Mouse (Mus musculus) heart, postnatal 0 days (tissue): ENCODE results near the gene Hoxb2. TPM values are rescaled to one million over a fixed set of nuclear protein-coding genes. Genes with fewer than 3 reads are reported as not detected.

Experiments used
- ATAC-seq: fragments of 200-750 bp; cut with Nextera tagmentation; 2 replicates; pipeline ENCODE4 v1.8.0; 2017; ENCODE audit warnings: low read depth, moderate number of reproducible peaks, moderate library complexity; ENCODE audit not compliant: insufficient read depth
- DNase-seq: peaks from one replicate; pipeline ENCODE4 v3.0.0-alpha.2; 2016; ENCODE audit warnings: low spot score
- H3K27ac ChIP-seq: fragments of 300-500 bp; sonication (generic); 2 replicates; pipeline ENCODE4 v1.5.1; 2014; ENCODE audit warnings: low read depth, mild to moderate bottlenecking
- H3K27me3 ChIP-seq: fragments of 300-500 bp; sonication (generic); 2 replicates; pipeline ENCODE4 v1.6.1; 2014; ENCODE audit warnings: low read length, mixed read lengths; ENCODE audit not compliant: control insufficient read depth, insufficient read depth
- H3K36me3 ChIP-seq: fragments of 300-500 bp; sonication (generic); replicated peaks from 2 replicates; pipeline ENCODE4 v1.6.1; 2014; ENCODE audit warnings: low read length, mixed read lengths; ENCODE audit not compliant: control insufficient read depth, insufficient read depth
- H3K4me1 ChIP-seq: fragments of 300-500 bp; sonication (generic); 2 replicates; pipeline ENCODE4 v1.6.1; 2014; ENCODE audit warnings: antibody characterized with exemption; ENCODE audit not compliant: control insufficient read depth, insufficient read depth
- H3K4me2 ChIP-seq: fragments of 300-500 bp; sonication (generic); 2 replicates; pipeline ENCODE4 v1.6.1; 2014; ENCODE audit warnings: low read depth, mild to moderate bottlenecking, low read length, moderate library complexity
- H3K4me3 ChIP-seq: fragments of 300-500 bp; sonication (generic); 2 replicates; pipeline ENCODE4 v1.5.1; 2014; ENCODE audit warnings: low read depth, low read length
- H3K9ac ChIP-seq: fragments of 300-500 bp; sonication (generic); replicated peaks from 2 replicates; pipeline ENCODE4 v1.6.1; 2014; ENCODE audit warnings: low read depth, low read length, mixed read lengths
- H3K9me3 ChIP-seq: fragments of 300-500 bp; sonication (generic); replicated peaks from 2 replicates; pipeline ENCODE4 v1.6.1; 2016; ENCODE audit warnings: low read length; ENCODE audit not compliant: control insufficient read depth
- CTCF ChIP-seq: IDR thresholded peaks from 2 replicates; pipeline ENCODE4 v1.5.1; 2016; ENCODE audit warnings: antibody characterized with exemption, control low read depth, low read depth
- EP300 ChIP-seq: IDR thresholded peaks from 2 replicates; pipeline ENCODE4 v1.6.1; 2016; ENCODE audit warnings: antibody characterized with exemption, low read depth
- WGBS: fragments of 180-500 bp; shearing (Covaris S2); extraction: QIAGEN DNeasy Blood & Tissue Kit; methylation state at CpG from one replicate; pipeline ENCODE4 v1.1.7; 2014; 5-methylcytosine and 5-hydroxymethylcytosine counted together
- polyA plus RNA-seq: library from polyadenylated mRNA; unstranded; fragments of >200 nt; fragmentation: Nextera tagmentation; extraction: Ambion mirVana; gene quantifications from 2 replicates; pipeline ENCODE4 v1.2.1, GENCODE M21; 2015
- total RNA-seq: library from RNA; depleted of rRNA; stranded (reverse); fragments of >200 nt; gene quantifications from 2 replicates; pipeline ENCODE4 v1.2.3, GENCODE M21; 2014; ENCODE audit warnings: low replicate concordance

Gene Hoxb2
- total and polyA plus RNA-seq, 2 experiments from 2014 or later: 0.97 to 3.2 TPM

DNA sequence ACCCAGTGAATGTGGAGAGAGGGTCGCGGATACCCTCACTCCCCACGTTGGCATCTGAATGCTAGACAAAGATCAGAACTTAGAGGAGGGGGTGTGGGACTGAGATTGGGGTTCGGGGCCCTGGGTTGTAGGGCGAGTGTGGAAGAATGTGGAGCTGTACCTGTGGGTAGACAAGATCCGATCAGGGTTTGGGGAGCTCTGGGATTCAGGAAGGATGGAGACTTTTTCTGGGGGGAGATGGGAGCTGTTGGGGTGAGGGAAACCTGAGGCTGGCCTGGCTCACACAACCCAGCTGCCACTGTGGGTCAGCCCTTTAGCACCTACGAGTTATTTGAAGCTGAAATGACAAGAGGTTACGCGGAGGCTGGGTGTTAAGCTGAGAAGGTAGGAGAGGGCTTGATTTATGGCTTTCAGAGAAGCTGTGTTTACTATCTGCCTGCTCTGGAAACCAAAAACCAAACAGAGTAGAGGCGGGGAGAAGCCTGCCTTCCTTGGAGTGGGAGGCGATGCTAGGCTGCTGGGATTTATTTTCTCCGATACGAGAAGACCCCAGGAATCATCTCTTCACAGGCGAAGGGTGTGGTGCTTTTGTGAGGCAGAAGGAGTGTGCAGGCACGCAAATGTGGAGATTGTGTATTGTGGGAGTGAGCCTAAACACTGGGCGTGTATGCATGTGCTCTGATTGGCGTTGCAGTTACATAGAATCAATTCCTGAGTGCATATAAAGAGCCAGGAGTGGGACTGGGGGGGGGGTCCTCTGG, 16.9 kb upstream of the Hoxb2 start:
- Histone ChIP-seq H3K4me1 (no peaks in the 10 kb centered on the region), H3K4me2 (peak overlapping the region; percentile 50), H3K36me3 (no peaks in the 10 kb centered on the region), H3K9ac (peak overlapping the region; percentile 45; the same call in 1 of the 2 replicates), H3K4me3 (peak overlapping the region; percentile 30), H3K9me3 (no peaks in the 10 kb centered on the region), H3K27me3 (peaks cover 98% of the 10 kb centered on the region), H3K27ac (no peak overlapping the region)
- no peak for TF ChIP-seq EP300
- 15% methylated on average over 17 of the region's 17 CpGs for WGBS
- DNase-seq (no peak), ATAC-seq (no peak)

DNA sequence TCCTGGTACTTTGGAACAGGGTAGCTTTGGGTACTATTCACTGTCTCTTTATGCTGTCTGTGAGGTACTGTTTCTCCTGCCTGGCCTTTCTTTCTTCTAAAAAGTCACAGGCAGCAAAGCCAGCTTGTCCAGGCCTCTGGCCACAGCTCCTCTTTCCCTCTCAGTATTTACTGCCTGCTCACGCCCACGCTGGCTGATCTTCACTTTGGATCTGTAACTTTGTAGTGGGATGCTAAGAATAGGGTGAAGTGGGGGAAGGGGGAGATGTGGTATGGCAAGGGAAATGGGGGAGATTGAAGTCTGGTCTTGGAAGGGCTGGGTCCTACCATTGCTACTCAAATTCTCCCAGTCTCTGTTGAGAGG, 16.3 kb upstream of the Hoxb2 start:
- no peak overlapping the region for H3K27ac ChIP-seq
- H3K4me1 ChIP-seq: no peaks in the 10 kb centered on the region
- H3K9ac ChIP-seq: no peak overlapping the region
- H3K36me3 ChIP-seq: no peaks in the 10 kb centered on the region
- no peak overlapping the region for H3K4me3 ChIP-seq
- TF ChIP-seq CTCF (no peak), EP300 (no peak)
- WGBS: 33% methylated on average over 2 of the region's 2 CpGs
- H3K4me2 ChIP-seq: no peak overlapping the region
- no peak for DNase-seq
- peaks cover 98% of the 10 kb centered on the region for H3K27me3 ChIP-seq
- no peaks in the 10 kb centered on the region for H3K9me3 ChIP-seq
- ATAC-seq: no peak

DNA sequence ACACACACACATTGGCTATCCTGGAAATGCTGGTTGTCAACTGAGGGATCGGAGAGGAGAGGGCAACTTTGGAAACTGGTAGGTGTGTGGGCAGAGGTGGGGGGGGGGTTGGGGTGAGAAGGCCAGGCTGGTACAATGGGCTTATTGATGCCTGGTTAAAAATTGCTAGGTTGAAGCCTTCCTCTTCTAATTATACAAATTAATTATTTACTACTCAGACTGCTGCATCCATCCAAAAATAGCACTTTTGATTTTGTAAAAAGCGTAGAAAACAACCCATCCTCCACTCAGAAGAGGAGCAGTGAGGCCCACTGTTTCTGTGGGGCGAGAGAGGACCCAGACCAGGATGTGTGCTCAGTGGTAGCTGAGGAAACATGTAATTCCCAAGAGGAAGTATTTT, 15.3 kb upstream of the Hoxb2 start:
- H3K9me3 ChIP-seq: no peaks in the 10 kb centered on the region
- 45% methylated on average over 3 of the region's 3 CpGs for WGBS
- H3K27ac ChIP-seq: no peak overlapping the region
- H3K4me1 ChIP-seq: no peaks in the 10 kb centered on the region
- H3K4me3 ChIP-seq: no peak overlapping the region
- DNase-seq: no peak
- TF ChIP-seq CTCF: no peak
- TF ChIP-seq EP300: no peak
- peaks cover 98% of the 10 kb centered on the region for H3K27me3 ChIP-seq
- no peak for ATAC-seq
- no peak overlapping the region for H3K9ac ChIP-seq
- H3K36me3 ChIP-seq: no peaks in the 10 kb centered on the region
- H3K4me2 ChIP-seq: no peak overlapping the region

DNA sequence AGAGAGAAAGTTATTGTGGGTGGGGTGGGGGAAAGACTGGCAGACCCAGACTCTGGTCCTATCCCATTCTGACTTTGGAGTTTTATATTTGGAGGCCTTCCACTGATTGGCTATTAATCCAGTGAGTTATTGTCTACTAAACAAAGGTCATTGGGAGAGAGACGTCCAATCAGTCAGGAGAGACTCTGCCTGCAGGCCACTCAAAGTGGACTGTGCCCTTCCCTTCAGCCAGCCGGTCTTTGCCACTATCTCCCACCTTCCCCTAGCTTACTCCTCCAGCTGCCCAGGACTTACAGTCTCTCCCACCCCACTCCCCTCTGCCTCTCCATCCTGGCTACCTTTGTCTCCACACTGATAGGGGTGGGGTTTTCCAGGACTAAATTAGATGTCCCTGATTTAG, 13.7 kb upstream of the Hoxb2 start:
- peaks cover 96% of the 10 kb centered on the region for H3K27me3 ChIP-seq
- no peak overlapping the region for H3K4me3 ChIP-seq
- no peak overlapping the region for H3K9ac ChIP-seq
- H3K4me1 ChIP-seq: no peaks in the 10 kb centered on the region
- 20% methylated on average over 2 of the region's 2 CpGs for WGBS
- no peaks in the 10 kb centered on the region for H3K36me3 ChIP-seq
- H3K9me3 ChIP-seq: no peaks in the 10 kb centered on the region
- DNase-seq: no peak
- ATAC-seq: no peak
- H3K27ac ChIP-seq: no peak overlapping the region
- no peak overlapping the region for H3K4me2 ChIP-seq
- TF ChIP-seq EP300 (no peak), CTCF (no peak)

DNA sequence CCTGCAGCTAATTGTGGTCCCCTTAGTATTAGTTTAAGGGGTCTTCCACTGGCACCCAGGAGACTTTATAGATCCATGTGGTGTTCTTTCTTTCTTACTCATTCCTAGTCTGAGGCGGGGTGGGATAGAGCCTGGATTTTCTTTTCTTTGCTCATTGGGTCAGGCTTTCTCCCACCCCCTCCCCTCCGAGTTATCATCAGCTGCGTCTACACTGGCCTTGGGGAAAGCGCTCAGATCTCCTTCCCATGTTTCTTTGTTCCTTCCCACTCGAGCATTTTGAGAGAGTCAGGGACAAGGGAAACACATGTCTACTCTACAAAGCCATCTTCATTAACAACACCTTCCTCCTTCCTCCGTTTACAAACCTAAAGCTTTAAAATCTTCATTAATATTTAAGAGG, 13.3 kb upstream of the Hoxb2 start:
- 25% methylated on average over 6 of the region's 6 CpGs for WGBS
- Histone ChIP-seq H3K27me3 (peaks cover 96% of the 10 kb centered on the region), H3K36me3 (no peaks in the 10 kb centered on the region), H3K4me3 (no peak overlapping the region), H3K9me3 (no peaks in the 10 kb centered on the region), H3K4me2 (no peak overlapping the region), H3K9ac (no peak overlapping the region), H3K4me1 (no peaks in the 10 kb centered on the region), H3K27ac (no peak overlapping the region)
- ATAC-seq (no peak), DNase-seq (no peak)
- TF ChIP-seq EP300 (no peak), CTCF (no peak)
